ENCODE assay signal across 8 mouse cellular contexts in the genomic region with DNA sequence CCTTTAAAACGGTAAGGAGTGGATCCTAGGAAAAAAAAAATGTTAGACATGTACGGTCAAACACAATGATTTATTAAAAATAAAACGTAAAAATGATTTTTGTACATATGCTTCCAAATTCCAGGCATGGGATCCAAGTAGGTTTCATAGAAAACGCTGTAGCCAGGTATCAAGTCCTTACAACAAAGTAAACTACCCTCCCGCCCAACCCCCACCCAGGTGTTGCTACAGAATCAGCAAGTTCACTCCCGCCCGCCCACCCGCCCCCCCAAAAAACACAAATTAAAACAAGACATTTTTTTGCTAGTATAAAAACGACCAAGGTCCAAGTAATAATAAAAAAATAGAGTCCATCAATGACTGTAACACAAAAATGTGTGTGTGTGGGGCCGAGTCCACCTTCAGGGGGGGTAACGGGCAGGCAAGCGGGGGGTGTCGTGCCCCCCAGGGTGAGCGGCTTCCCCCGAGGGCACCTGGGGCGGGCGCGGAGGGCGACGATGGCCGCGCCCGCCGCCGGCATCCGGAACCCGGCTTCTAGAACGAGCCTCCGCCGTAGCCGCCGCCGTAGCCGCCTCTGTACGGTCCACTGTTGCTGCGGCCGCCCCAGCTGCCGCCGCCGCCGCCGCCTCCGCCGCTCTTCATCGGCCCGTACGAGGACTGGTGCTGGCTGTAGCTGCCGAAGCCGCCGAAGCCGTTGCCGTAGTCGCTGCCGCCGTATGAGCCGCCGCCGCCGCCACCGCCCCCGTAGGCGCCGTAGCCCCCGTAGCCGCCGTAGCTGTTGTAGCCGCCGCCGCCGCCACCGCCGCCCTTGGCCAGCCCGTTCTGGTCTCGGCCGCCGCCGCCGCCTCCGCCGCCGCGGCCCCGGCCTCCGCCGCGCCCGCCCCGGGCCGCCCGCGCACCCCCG. TPM values are rescaled to one million over a fixed set of nuclear protein-coding genes. Genes with fewer than 3 reads are reported as not detected.
A peak's percentile ranks its signal among the peaks of the same experiment; 100 is the strongest.
DNase-seq lines count a peak whose midpoint lies in the region; ATAC-seq lines count a peak whose summit lies in the region.

No protein-coding gene starts in this region.

- 1% methylated on average over 47 of the region's 92 CpGs for WGBS in heart, embryonic 14.5 days
- WGBS in hindbrain, embryonic 16.5 days = under 1% methylated on average over 43 of the region's 92 CpGs
- whole genome bisulfite sequencing in midbrain, embryonic 14.5 days = under 1% methylated on average over 81 of the region's 92 CpGs

- peak overlapping the region; percentile 75 for H3K4me2 ChIP-seq in heart, embryonic 14.5 days (ENCODE audit: low read length)
- H3K4me2 ChIP-seq in hindbrain, embryonic 16.5 days (ENCODE audit: low read length) = peak overlapping the region; percentile 84
- H3K4me2 ChIP-seq in midbrain, embryonic 14.5 days (ENCODE audit: low read length) = peak overlapping the region; percentile 83

- H3K4me3 ChIP-seq in heart, embryonic 14.5 days (ENCODE audit: control insufficient read depth in 1 of 2, insufficient read depth in 1 of 2, low read depth in 1 of 2, low read length in 2 of 2) = peak overlapping the region; percentile 96 to 99
- peak overlapping the region; percentile 92 for H3K4me3 ChIP-seq in hindbrain, embryonic 16.5 days (ENCODE audit: low read length)
- peak overlapping the region; percentile 93 for H3K4me3 ChIP-seq in midbrain, embryonic 14.5 days (replicated peaks; ENCODE audit: low read depth, low read length)

- intact Hi-C loops in heart, postnatal 10 days (cut with DNase I) = no loop called here

- no peaks in the 10 kb centered on the region for H3K27me3 ChIP-seq in heart, embryonic 14.5 days (ENCODE audit: control insufficient read depth, insufficient read depth, low read length)
- no peaks in the 10 kb centered on the region for H3K27me3 ChIP-seq in hindbrain, embryonic 16.5 days (replicated peaks; ENCODE audit: control insufficient read depth, insufficient read depth, low read length)
- no peaks in the 10 kb centered on the region for H3K27me3 ChIP-seq in midbrain, embryonic 14.5 days (ENCODE audit: control insufficient read depth, insufficient read depth, low read length)

- peak overlapping the region; percentile 100 for H3K9ac ChIP-seq in heart, embryonic 14.5 days (ENCODE audit: low read length)
- peak overlapping the region; percentile 100 for H3K9ac ChIP-seq in hindbrain, embryonic 16.5 days (ENCODE audit: low read depth, low read length)
- H3K9ac ChIP-seq in midbrain, embryonic 14.5 days (replicated peaks; ENCODE audit: low read length) = peak overlapping the region; percentile 99

- ATAC-seq in heart, embryonic 14.5 days (ENCODE audit: insufficient number of reproducible peaks, insufficient read depth, low FRiP score, low read depth) = no peak
- no peak for ATAC-seq in hindbrain, embryonic 16.5 days
- ATAC-seq in midbrain, embryonic 14.5 days (ENCODE audit: low FRiP score, low TSS enrichment) = no peak
- no peak for ATAC-seq in megakaryocyte progenitor cell, adult 5-6 weeks (replicated peaks; ENCODE audit: poor library complexity)

- no peaks in the 10 kb centered on the region for H3K9me3 ChIP-seq in heart, embryonic 14.5 days (ENCODE audit: control insufficient read depth, low read length)
- H3K9me3 ChIP-seq in hindbrain, embryonic 16.5 days (ENCODE audit: control insufficient read depth, low read length) = no peaks in the 10 kb centered on the region
- no peaks in the 10 kb centered on the region for H3K9me3 ChIP-seq in midbrain, embryonic 14.5 days (ENCODE audit: control insufficient read depth, low read length)

- peaks cover 8 to 33% of the 10 kb centered on the region in 2 experiments for H3K4me1 ChIP-seq in heart, embryonic 14.5 days (ENCODE audit: control insufficient read depth in 2 of 2, insufficient read depth in 2 of 2, low read length in 2 of 2)
- peaks cover 20% of the 10 kb centered on the region for H3K4me1 ChIP-seq in hindbrain, embryonic 16.5 days (ENCODE audit: control insufficient read depth, insufficient read depth, low read depth, low read length)
- peaks cover 24% of the 10 kb centered on the region for H3K4me1 ChIP-seq in midbrain, embryonic 14.5 days (ENCODE audit: control insufficient read depth, insufficient read depth, low read length)

- no peak for DNase-seq in heart, postnatal 10 days
- DNase-seq in A20 (ENCODE audit: low read depth, low spot score) (peak; percentile 70), R1 (ENCODE audit: low read depth, low spot score) (peak; percentile 40)
- DNase-seq in midbrain, embryonic 14.5 days = peak; percentile 35
- DNase-seq in frontal cortex, adult 2 months (ENCODE audit: extremely low spot score in 1 of 2, low spot score in 1 of 2) = no peak

- peaks cover 25% of the 10 kb centered on the region for H3K36me3 ChIP-seq in heart, embryonic 14.5 days (ENCODE audit: control insufficient read depth, insufficient read depth, low read length)
- peaks cover 2% of the 10 kb centered on the region; the same call in 1 of the 2 replicates for H3K36me3 ChIP-seq in hindbrain, embryonic 16.5 days (ENCODE audit: control insufficient read depth, insufficient read depth, low read length)
- peaks cover 10% of the 10 kb centered on the region; the same call in 1 of the 2 replicates for H3K36me3 ChIP-seq in midbrain, embryonic 14.5 days (ENCODE audit: control insufficient read depth, insufficient read depth, low read length)

- peak overlapping the region; percentile 98 to 99 for H3K27ac ChIP-seq in heart, embryonic 14.5 days (replicated peaks in 1 of 2; ENCODE audit: control insufficient read depth in 1 of 2, insufficient read depth in 1 of 2, low read depth in 2 of 2, low read length in 2 of 2)
- H3K27ac ChIP-seq in hindbrain, embryonic 16.5 days (ENCODE audit: low read depth, low read length) = peak overlapping the region; percentile 100
- H3K27ac ChIP-seq in midbrain, embryonic 14.5 days (replicated peaks; ENCODE audit: low read depth, low read length) = peak overlapping the region; percentile 100

RNA-seq across cellular contexts. Expression of a gene that starts 1.2 kb away (rescaled TPM):
- 23.7 and 26.4 TPM in 2 replicates for polyA plus RNA-seq in heart, embryonic 14.5 days (2014; fragmentation: Nextera tagmentation; extraction: Ambion mirVana)
- 100 to 1,000 TPM; 139 to 141 TPM for total RNA-seq in heart, postnatal 10 days (2021)
- polyA plus RNA-seq in hindbrain, embryonic 16.5 days (2015; fragmentation: Nextera tagmentation; extraction: Ambion mirVana) = 27.7 and 33.3 TPM in 2 replicates
- 72.5 and 93.5 TPM in 2 replicates for polyA plus RNA-seq in midbrain, embryonic 14.5 days (2014; fragmentation: Nextera tagmentation; extraction: Ambion mirVana)
- 151 and 162 TPM in 2 replicates for total RNA-seq in megakaryocyte progenitor cell, adult 5-6 weeks (2015)
- 82.5 and 95.8 TPM in 2 replicates for total RNA-seq in megakaryocyte progenitor cell, adult 5-6 weeks (2017)
- 97.9 and 101 TPM in 2 replicates for polyA plus RNA-seq in frontal cortex, adult 2 months (2012; rRNA removed)

RNA-seq across cellular contexts. Expression of a gene that starts 13.7 kb away (rescaled TPM):
- polyA plus RNA-seq in heart, embryonic 14.5 days (2014; fragmentation: Nextera tagmentation; extraction: Ambion mirVana) = 6.9 and 7.0 TPM in 2 replicates
- 1 to 10 TPM; 4.3 to 4.8 TPM for total RNA-seq in heart, postnatal 10 days (2021)
- polyA plus RNA-seq in hindbrain, embryonic 16.5 days (2015; fragmentation: Nextera tagmentation; extraction: Ambion mirVana) = 13.2 and 13.6 TPM in 2 replicates
- polyA plus RNA-seq in midbrain, embryonic 14.5 days (2014; fragmentation: Nextera tagmentation; extraction: Ambion mirVana) = 10.0 and 10.1 TPM in 2 replicates
- 3.4 and 5.1 TPM in 2 replicates for total RNA-seq in megakaryocyte progenitor cell, adult 5-6 weeks (2015)
- total RNA-seq in megakaryocyte progenitor cell, adult 5-6 weeks (2017) = 4.0 and 4.6 TPM in 2 replicates
- polyA plus RNA-seq in frontal cortex, adult 2 months (2012; rRNA removed) = 28.9 and 30.1 TPM in 2 replicates

RNA-seq across cellular contexts. Expression of a gene that starts 30.3 kb away (rescaled TPM):
- polyA plus RNA-seq in heart, embryonic 14.5 days (2014; fragmentation: Nextera tagmentation; extraction: Ambion mirVana) = 31.7 and 38.2 TPM in 2 replicates
- 10 to 100 TPM; 21.3 to 22.0 TPM for total RNA-seq in heart, postnatal 10 days (2021)
- polyA plus RNA-seq in hindbrain, embryonic 16.5 days (2015; fragmentation: Nextera tagmentation; extraction: Ambion mirVana) = 53.5 and 56.3 TPM in 2 replicates
- 59.7 TPM in 2 replicates for polyA plus RNA-seq in midbrain, embryonic 14.5 days (2014; fragmentation: Nextera tagmentation; extraction: Ambion mirVana)
- total RNA-seq in megakaryocyte progenitor cell, adult 5-6 weeks (2015) = 46.2 and 52.9 TPM in 2 replicates
- total RNA-seq in megakaryocyte progenitor cell, adult 5-6 weeks (2017) = 36.8 and 44.9 TPM in 2 replicates
- polyA plus RNA-seq in frontal cortex, adult 2 months (2012; rRNA removed) = 21.2 and 23.2 TPM in 2 replicates

Comparison
In these comparisons a context has a peak if more than half of its experiments do, and no peak if none do; other contexts are left out.
1. DNase-seq: peak in A20 (single experiment), R1 (single experiment) and midbrain, embryonic 14.5 days (single experiment); none in heart, postnatal 10 days (0 of 2) and frontal cortex, adult 2 months (0 of 2).
2. Peak in every context shown above with its lines, with median percentiles within 50 percentile points of each other: H3K27ac ChIP-seq, H3K4me2 ChIP-seq, H3K4me3 ChIP-seq and H3K9ac ChIP-seq.